Mouse (Mus musculus): ENCODE measurements around the gene Plekha6. TPM values are rescaled to one million over a fixed set of nuclear protein-coding genes. Genes with fewer than 3 reads are reported as not detected.
A peak's percentile ranks its signal among the peaks of the same experiment; 100 is the strongest.

Plekha6 gene
- total and polyA plus RNA-seq, 3 experiments = 11.8 to 28.5 TPM; not detected in 1

GRCm38 (mm10) chr1:133314364-133314763 is 150.4 kb downstream of the Plekha6 start:
- Histone ChIP-seq H3K4me3 (ENCODE audit: control insufficient read depth in 1 of 2, insufficient read depth in 1 of 2, low read depth in 2 of 2, low read length in 2 of 2) (no peak overlapping the region), H3K79me2 (ENCODE audit: control insufficient read depth, insufficient read depth, low read length, poor library complexity) (no peaks in the 10 kb centered on the region), H3K4me1 (ENCODE audit: control insufficient read depth in 1 of 2, insufficient read depth in 2 of 2, low read length in 2 of 2) (peaks cover 3 to 18% of the 10 kb centered on the region in 2 experiments; a peak in 3 of 4 replicates), H3K27ac (ENCODE audit: control insufficient read depth, low read depth, low read length) (no peak overlapping the region), H3K36me3 (ENCODE audit: control insufficient read depth in 1 of 2, insufficient read depth in 2 of 2, low read length in 2 of 2) (peaks cover 0 to 2% of the 10 kb centered on the region in 2 experiments; a peak in 1 of 4 replicates), H3K9ac (ENCODE audit: control insufficient read depth, low read depth, low read length, poor library complexity, severe bottlenecking) (no peak overlapping the region), H3K27me3 (ENCODE audit: control insufficient read depth in 1 of 2, insufficient read depth in 2 of 2, low read length in 2 of 2) (no peaks in the 10 kb centered on the region), H3K9me3 (replicated peaks; ENCODE audit: insufficient read depth, low read length) (no peaks in the 10 kb centered on the region)
- DNase-seq (ENCODE audit: low read depth, low spot score) = peak; percentile 73
- TF ChIP-seq ZNF384 (IDR thresholded peaks at IDR 0.05; ENCODE audit: low read depth, low read length) (no peak), RAD21 (IDR thresholded peaks at IDR 0.05; ENCODE audit: low read depth, low read length) (peak; percentile 63), SIN3A (IDR thresholded peaks at IDR 0.05; ENCODE audit: low read length) (no peak), NELFE (IDR thresholded peaks at IDR 0.05; ENCODE audit: low read depth, low read length) (no peak), JUND (IDR thresholded peaks at IDR 0.05; ENCODE audit: low read depth, low read length) (no peak), ETS1 (IDR thresholded peaks at IDR 0.05; ENCODE audit: low read depth, low read length) (no peak), CTCF (IDR thresholded peaks at IDR 0.05 in 2 of 3, conservative IDR thresholded peaks at IDR 0.05 in 1 of 3; ENCODE audit: control insufficient read depth in 1 of 3, insufficient read depth in 1 of 3, low read depth in 2 of 3, low read length in 3 of 3, poor library complexity in 1 of 3, severe bottlenecking in 1 of 3) (peak; percentile 68 to 94 (median 82)), ZC3H11A (IDR thresholded peaks at IDR 0.05; ENCODE audit: low read depth, low read length) (peak; percentile 60), SMC3 (IDR thresholded peaks at IDR 0.05; ENCODE audit: low read depth, low read length) (peak; percentile 79), MAZ (IDR thresholded peaks at IDR 0.05; ENCODE audit: low read depth, low read length) (no peak)

- Histone ChIP-seq H3K4me3 (ENCODE audit: control insufficient read depth in 1 of 2, insufficient read depth in 1 of 2, low read depth in 2 of 2, low read length in 2 of 2) (no peak overlapping the region), H3K9ac (ENCODE audit: control insufficient read depth, low read depth, low read length, poor library complexity, severe bottlenecking) (no peak overlapping the region), H3K27me3 (ENCODE audit: control insufficient read depth in 1 of 2, insufficient read depth in 2 of 2, low read length in 2 of 2) (no peaks in the 10 kb centered on the region), H3K27ac (ENCODE audit: control insufficient read depth, low read depth, low read length) (no peak overlapping the region), H3K79me2 (ENCODE audit: control insufficient read depth, insufficient read depth, low read length, poor library complexity) (no peaks in the 10 kb centered on the region), H3K4me1 (ENCODE audit: control insufficient read depth in 1 of 2, insufficient read depth in 2 of 2, low read length in 2 of 2) (peaks cover 3 to 18% of the 10 kb centered on the region in 2 experiments; a peak in 3 of 4 replicates), H3K9me3 (replicated peaks; ENCODE audit: insufficient read depth, low read length) (no peaks in the 10 kb centered on the region), H3K36me3 (ENCODE audit: control insufficient read depth in 1 of 2, insufficient read depth in 2 of 2, low read length in 2 of 2) (peaks cover 0 to 2% of the 10 kb centered on the region in 2 experiments; a peak in 1 of 4 replicates)
- TF ChIP-seq TAL1 (IDR thresholded peaks at IDR 0.05; ENCODE audit: low read length) (0 out of 2 replicates have a peak, but pooled peaks have one; percentile 7), MEF2A (IDR thresholded peaks at IDR 0.05; ENCODE audit: extremely low read depth, insufficient replicate concordance, low read depth, low read length, poor library complexity, severe bottlenecking) (no peak)
- DNase-seq (ENCODE audit: low read depth, low spot score) = peak; percentile 27
These were observed 151.8 kb downstream of the Plekha6 start for GRCm38 (mm10) chr1:133315775-133316174.

GRCm38 (mm10) chr1:133316577-133316976 is 152.6 kb downstream of the Plekha6 start:
- Histone ChIP-seq H3K9me3 (replicated peaks; ENCODE audit: insufficient read depth, low read length) (no peaks in the 10 kb centered on the region), H3K27ac (ENCODE audit: control insufficient read depth, low read depth, low read length) (no peak overlapping the region), H3K79me2 (ENCODE audit: control insufficient read depth, insufficient read depth, low read length, poor library complexity) (no peaks in the 10 kb centered on the region), H3K27me3 (ENCODE audit: control insufficient read depth in 1 of 2, insufficient read depth in 2 of 2, low read length in 2 of 2) (no peaks in the 10 kb centered on the region), H3K9ac (ENCODE audit: control insufficient read depth, low read depth, low read length, poor library complexity, severe bottlenecking) (no peak overlapping the region), H3K4me3 (ENCODE audit: control insufficient read depth in 1 of 2, insufficient read depth in 1 of 2, low read depth in 2 of 2, low read length in 2 of 2) (no peak overlapping the region), H3K36me3 (ENCODE audit: control insufficient read depth in 1 of 2, insufficient read depth in 2 of 2, low read length in 2 of 2) (peaks cover 0 to 2% of the 10 kb centered on the region in 2 experiments; a peak in 1 of 4 replicates), H3K4me1 (ENCODE audit: control insufficient read depth in 1 of 2, insufficient read depth in 2 of 2, low read length in 2 of 2) (peaks cover under 1 to 15% of the 10 kb centered on the region in 2 experiments; a peak in 3 of 4 replicates)
- TF ChIP-seq SMC3 (IDR thresholded peaks at IDR 0.05; ENCODE audit: low read depth, low read length) = peak; percentile 54
- peak; percentile 22 to 54 (median 29); a peak in 3 of 6 replicates for TF ChIP-seq CTCF (IDR thresholded peaks at IDR 0.05 in 2 of 3, conservative IDR thresholded peaks at IDR 0.05 in 1 of 3; ENCODE audit: control insufficient read depth in 1 of 3, insufficient read depth in 1 of 3, low read depth in 2 of 3, low read length in 3 of 3, poor library complexity in 1 of 3, severe bottlenecking in 1 of 3)
- TF ChIP-seq NRF1 (IDR thresholded peaks at IDR 0.05; ENCODE audit: insufficient read depth, low read depth, low read length, poor library complexity, severe bottlenecking) = no peak
- DNase-seq (ENCODE audit: low read depth, low spot score) = peak; percentile 31

Measured in MEL (cell line).